Mouse (Mus musculus): ENCODE measurements around the gene Sh3tc1. TPM values are rescaled to one million over a fixed set of nuclear protein-coding genes. Genes with fewer than 3 reads are reported as not detected.
A peak's percentile ranks its signal among the peaks of the same experiment; 100 is the strongest.

The Sh3tc1 gene
- polyA plus RNA-seq, 1 experiment from 2014 or later, result 9.2 TPM

- H3K4me1 ChIP-seq, result peaks cover 39% of the 10 kb centered on the region
- H3K27ac ChIP-seq (replicated peaks), result no peak overlapping the region; the same call in 1 of the 2 replicates
- no peaks in the 10 kb centered on the region for H3K9me3 ChIP-seq
- WGBS, result 79% methylated on average over 2 of the region's 2 CpGs
- no peaks in the 10 kb centered on the region for H3K36me3 ChIP-seq
- H3K9ac ChIP-seq, result no peak overlapping the region
- no peak overlapping the region for H3K4me3 ChIP-seq
- 0 out of 2 replicates have a peak, but pooled peaks cover 3% of the 10 kb centered on the region for H3K27me3 ChIP-seq (replicated peaks)
- no peak overlapping the region for H3K4me2 ChIP-seq
- no peak for ATAC-seq (ENCODE audit: extremely low read depth, insufficient number of reproducible peaks, low FRiP score, low TSS enrichment)
Observed at GRCm38 (mm10) chr5:35733523-35733922, 6.3 kb downstream of the Sh3tc1 start.

GRCm38 (mm10) chr5:35731006-35731405, 8.8 kb downstream of the Sh3tc1 start:
- Histone ChIP-seq H3K4me1 (peaks cover 25% of the 10 kb centered on the region), H3K27me3 (replicated peaks) (0 out of 2 replicates have a peak, but pooled peaks cover 3% of the 10 kb centered on the region), H3K4me2 (no peak overlapping the region), H3K4me3 (no peak overlapping the region), H3K9ac (no peak overlapping the region), H3K36me3 (no peaks in the 10 kb centered on the region), H3K27ac (replicated peaks) (peak overlapping the region; percentile 89; the same call in 1 of the 2 replicates), H3K9me3 (no peaks in the 10 kb centered on the region)
- 80% methylated on average over 4 of the region's 4 CpGs for WGBS
- no peak for ATAC-seq (ENCODE audit: extremely low read depth, insufficient number of reproducible peaks, low FRiP score, low TSS enrichment)

DNA sequence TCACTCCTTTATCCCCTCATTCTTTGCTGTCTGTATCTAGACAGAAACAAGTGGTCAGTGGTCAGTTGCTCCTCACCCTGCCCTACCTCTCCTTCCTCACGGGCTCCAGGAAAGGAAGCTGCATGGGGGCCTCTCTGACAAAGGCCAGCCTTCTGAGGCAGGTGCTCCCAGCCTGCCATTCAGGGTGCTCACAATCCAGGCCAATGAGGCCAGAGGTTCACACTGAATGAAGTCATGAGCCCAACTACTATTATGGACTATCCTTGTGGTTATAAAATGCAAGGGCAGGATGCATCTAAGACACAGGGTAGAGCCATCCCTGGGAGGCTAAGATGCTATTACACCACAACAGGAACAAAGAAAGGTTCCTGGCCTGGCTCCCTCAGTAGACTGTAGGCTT, 9.2 kb downstream of the Sh3tc1 start:
- H3K4me2 ChIP-seq, result no peak overlapping the region
- WGBS, result 54% methylated on average over 1 of the region's 1 CpGs
- H3K27ac ChIP-seq (replicated peaks), result peak overlapping the region; percentile 89

DNA sequence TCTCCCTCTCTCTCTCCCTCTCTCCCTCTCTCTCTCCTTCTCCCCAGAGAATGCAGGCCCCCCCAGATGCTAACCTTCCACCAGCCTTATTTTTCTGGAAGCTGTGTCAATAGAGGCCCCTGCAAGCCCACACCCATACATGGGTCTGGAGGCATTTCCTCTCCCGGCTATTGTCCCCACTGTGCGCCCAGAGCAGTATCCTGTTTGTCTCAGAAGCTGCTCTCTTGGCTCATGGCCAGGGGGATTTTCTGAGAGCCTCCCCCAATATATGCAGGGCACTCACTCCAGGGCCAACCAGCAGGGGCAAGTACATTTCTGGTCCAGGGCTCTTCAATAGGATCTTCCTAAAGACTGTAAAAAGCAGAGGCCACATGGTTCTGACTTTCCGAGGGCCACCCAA, 9.9 kb downstream of the Sh3tc1 start:
- ATAC-seq (ENCODE audit: extremely low read depth, insufficient number of reproducible peaks, low FRiP score, low TSS enrichment), result no peak
- WGBS, result 65% methylated on average over 3 of the region's 3 CpGs
- H3K27me3 ChIP-seq (replicated peaks), result no peaks in the 10 kb centered on the region
- peaks cover 28% of the 10 kb centered on the region for H3K4me1 ChIP-seq
- no peaks in the 10 kb centered on the region for H3K36me3 ChIP-seq
- peak overlapping the region; percentile 63; the same call in 1 of the 2 replicates for H3K4me2 ChIP-seq
- H3K9me3 ChIP-seq, result no peaks in the 10 kb centered on the region
- no peak overlapping the region for H3K9ac ChIP-seq
- H3K4me3 ChIP-seq, result no peak overlapping the region
- H3K27ac ChIP-seq (replicated peaks), result peak overlapping the region; percentile 89

More for the DNA sequence above, 9.2 kb downstream of the Sh3tc1 start:
- no peaks in the 10 kb centered on the region for H3K36me3 ChIP-seq
- H3K4me1 ChIP-seq, result peaks cover 27% of the 10 kb centered on the region
- H3K9me3 ChIP-seq, result no peaks in the 10 kb centered on the region
- 0 out of 2 replicates have a peak, but pooled peaks cover under 1% of the 10 kb centered on the region for H3K27me3 ChIP-seq (replicated peaks)
- ATAC-seq (ENCODE audit: extremely low read depth, insufficient number of reproducible peaks, low FRiP score, low TSS enrichment), result no peak
- H3K4me3 ChIP-seq, result no peak overlapping the region
- H3K9ac ChIP-seq, result no peak overlapping the region

- Histone ChIP-seq H3K4me2 (peak overlapping the region; percentile 63), H3K36me3 (no peaks in the 10 kb centered on the region), H3K4me3 (peak overlapping the region; percentile 44), H3K27ac (replicated peaks) (peak overlapping the region; percentile 89), H3K4me1 (peaks cover 28% of the 10 kb centered on the region), H3K9ac (peak overlapping the region; percentile 75), H3K9me3 (no peaks in the 10 kb centered on the region), H3K27me3 (replicated peaks) (no peaks in the 10 kb centered on the region)
- ATAC-seq (ENCODE audit: extremely low read depth, insufficient number of reproducible peaks, low FRiP score, low TSS enrichment), result 0 out of 2 replicates have a peak, but pooled peaks have one; percentile 44
- 38% methylated on average over 11 of the region's 11 CpGs for WGBS
Observed at GRCm38 (mm10) chr5:35728957-35729460, 10.8 kb downstream of the Sh3tc1 start.

- Histone ChIP-seq H3K27me3 (replicated peaks) (no peaks in the 10 kb centered on the region), H3K9ac (peak overlapping the region; percentile 75), H3K4me3 (peak overlapping the region; percentile 44), H3K9me3 (no peaks in the 10 kb centered on the region), H3K36me3 (no peaks in the 10 kb centered on the region), H3K4me1 (peaks cover 29% of the 10 kb centered on the region), H3K4me2 (peak overlapping the region; percentile 63), H3K27ac (replicated peaks) (peak overlapping the region; percentile 89)
- WGBS, result 57% methylated on average over 12 of the region's 12 CpGs
- ATAC-seq (ENCODE audit: extremely low read depth, insufficient number of reproducible peaks, low FRiP score, low TSS enrichment), result no peak
Observed at GRCm38 (mm10) chr5:35728344-35728956, 11.3 kb downstream of the Sh3tc1 start.

- Histone ChIP-seq H3K4me3 (peak overlapping the region; percentile 44), H3K9me3 (no peaks in the 10 kb centered on the region), H3K27me3 (replicated peaks) (no peaks in the 10 kb centered on the region), H3K4me1 (peaks cover 37% of the 10 kb centered on the region), H3K9ac (peak overlapping the region; percentile 52; the same call in 1 of the 2 replicates), H3K27ac (replicated peaks) (no peak overlapping the region), H3K36me3 (no peaks in the 10 kb centered on the region), H3K4me2 (peak overlapping the region; percentile 63)
- WGBS, result 81% methylated on average over 5 of the region's 5 CpGs
- no peak for ATAC-seq (ENCODE audit: extremely low read depth, insufficient number of reproducible peaks, low FRiP score, low TSS enrichment)
Observed at GRCm38 (mm10) chr5:35727447-35727846, 12.3 kb downstream of the Sh3tc1 start.

DNA sequence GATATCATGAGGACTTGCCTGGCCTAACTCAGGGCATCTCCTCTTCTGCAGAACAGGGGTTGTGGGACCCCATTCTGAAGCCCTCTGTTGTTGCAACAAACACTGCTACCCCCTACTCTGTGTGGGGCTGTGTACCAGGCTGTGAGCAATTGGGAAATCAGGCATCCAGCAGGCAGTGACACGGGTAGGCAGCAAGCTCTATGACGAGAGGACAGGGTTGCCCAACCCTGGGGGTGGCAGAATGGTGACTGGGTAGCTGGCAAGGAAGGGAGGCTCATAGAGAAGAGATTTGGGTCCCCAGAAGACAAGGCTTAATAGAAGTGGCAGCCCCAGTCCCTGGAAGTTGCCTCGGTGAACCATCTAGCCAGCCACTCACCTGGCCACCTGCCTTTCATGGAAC, 13.9 kb downstream of the Sh3tc1 start:
- Histone ChIP-seq H3K27me3 (replicated peaks) (no peaks in the 10 kb centered on the region), H3K27ac (replicated peaks) (no peak overlapping the region), H3K4me2 (no peak overlapping the region; the same call in 1 of the 2 replicates), H3K4me3 (no peak overlapping the region), H3K9ac (no peak overlapping the region), H3K36me3 (0 out of 2 replicates have a peak, but pooled peaks cover 4% of the 10 kb centered on the region), H3K9me3 (no peaks in the 10 kb centered on the region), H3K4me1 (peaks cover 49% of the 10 kb centered on the region)
- WGBS, result 73% methylated on average over 3 of the region's 3 CpGs
- ATAC-seq (ENCODE audit: extremely low read depth, insufficient number of reproducible peaks, low FRiP score, low TSS enrichment), result no peak

- 70% methylated on average over 5 of the region's 5 CpGs for WGBS
- 0 out of 2 replicates have a peak, but pooled peaks cover 4% of the 10 kb centered on the region for H3K36me3 ChIP-seq
- H3K4me1 ChIP-seq, result peaks cover 57% of the 10 kb centered on the region
- H3K4me3 ChIP-seq, result no peak overlapping the region
- H3K9me3 ChIP-seq, result no peaks in the 10 kb centered on the region
- no peak for ATAC-seq (ENCODE audit: extremely low read depth, insufficient number of reproducible peaks, low FRiP score, low TSS enrichment)
- no peak overlapping the region for H3K9ac ChIP-seq
- H3K27ac ChIP-seq (replicated peaks), result 0 out of 2 replicates have a peak overlapping the region, but pooled peaks have one; percentile 73
- no peaks in the 10 kb centered on the region for H3K27me3 ChIP-seq (replicated peaks)
- no peak overlapping the region for H3K4me2 ChIP-seq
Observed at GRCm38 (mm10) chr5:35723900-35724299, 15.9 kb downstream of the Sh3tc1 start.

DNA sequence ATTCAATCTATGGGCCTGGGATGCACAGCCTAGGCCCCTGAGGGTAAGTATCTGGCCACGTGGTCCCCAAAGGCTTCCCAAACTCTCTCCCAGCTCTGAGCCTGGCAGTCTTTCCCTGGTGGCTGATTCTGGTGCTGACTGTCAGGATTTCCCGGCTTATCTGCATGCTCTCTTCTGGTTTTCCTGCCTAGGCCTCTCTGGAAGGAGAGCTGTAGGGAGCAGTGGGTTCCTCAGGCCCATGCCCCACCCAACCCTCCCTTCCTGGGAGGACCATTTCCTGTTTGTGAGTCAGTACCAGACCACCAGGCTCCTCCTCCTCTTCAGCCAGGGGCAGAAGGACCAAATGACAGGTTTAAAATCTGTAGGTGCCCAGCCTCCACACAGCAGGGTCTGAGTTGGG, 17.1 kb downstream of the Sh3tc1 start:
- whole genome bisulfite sequencing, result 0% methylated on average over 2 of the region's 2 CpGs
- no peak overlapping the region for H3K4me3 ChIP-seq
- ATAC-seq (ENCODE audit: extremely low read depth, insufficient number of reproducible peaks, low FRiP score, low TSS enrichment), result no peak
- no peaks in the 10 kb centered on the region for H3K27me3 ChIP-seq (replicated peaks)
- H3K36me3 ChIP-seq, result 0 out of 2 replicates have a peak, but pooled peaks cover 4% of the 10 kb centered on the region
- no peak overlapping the region for H3K4me2 ChIP-seq
- peaks cover 59% of the 10 kb centered on the region for H3K4me1 ChIP-seq
- H3K9ac ChIP-seq, result peak overlapping the region; percentile 44; the same call in 1 of the 2 replicates
- no peaks in the 10 kb centered on the region for H3K9me3 ChIP-seq
- peak overlapping the region; percentile 73 for H3K27ac ChIP-seq (replicated peaks)

DNA sequence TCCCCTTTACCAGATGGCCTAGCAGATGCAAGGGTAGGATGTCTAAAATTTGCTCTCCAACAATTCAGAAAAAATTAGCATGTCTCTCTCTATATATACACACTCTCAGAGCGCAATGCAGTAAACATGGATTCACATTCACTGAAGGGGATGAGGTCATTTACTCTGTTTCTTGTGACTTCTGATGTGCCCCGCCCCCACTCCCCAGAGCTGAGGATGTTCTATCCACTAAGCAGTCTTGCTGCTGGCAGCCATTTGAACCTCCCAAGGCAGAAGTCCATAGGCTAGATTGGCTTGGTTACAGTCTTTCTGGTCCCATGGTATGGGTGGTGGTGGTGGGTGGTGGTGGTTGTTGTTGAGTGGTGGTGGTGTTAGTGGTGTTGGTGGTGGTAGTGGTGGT, 17.9 kb downstream of the Sh3tc1 start:
- no peak overlapping the region for H3K27ac ChIP-seq (replicated peaks)
- 0 out of 2 replicates have a peak, but pooled peaks cover 4% of the 10 kb centered on the region for H3K36me3 ChIP-seq
- WGBS, result 92% methylated on average over 2 of the region's 2 CpGs

More for the DNA sequence above, 17.9 kb downstream of the Sh3tc1 start:
- H3K9ac ChIP-seq, result no peak overlapping the region
- H3K4me1 ChIP-seq, result peaks cover 62% of the 10 kb centered on the region
- ATAC-seq (ENCODE audit: extremely low read depth, insufficient number of reproducible peaks, low FRiP score, low TSS enrichment), result no peak
- H3K4me2 ChIP-seq, result no peak overlapping the region
- H3K27me3 ChIP-seq (replicated peaks), result no peaks in the 10 kb centered on the region
- no peak overlapping the region for H3K4me3 ChIP-seq
- no peaks in the 10 kb centered on the region for H3K9me3 ChIP-seq
